Mouse (Mus musculus) megakaryocyte, embryonic 14.5 days (primary cell): ENCODE measurements around the gene Cx3cr1.

Source experiments
- FLI1 ChIP-seq: IDR thresholded peaks from 2 replicates; pipeline ENCODE4 v1.6.1; 2012; ENCODE audit warnings: low read length, inconsistent platforms, mixed read lengths
- GATA1 ChIP-seq: IDR thresholded peaks from 3 replicates; pipeline ENCODE4 v1.6.1; 2012; ENCODE audit warnings: mixed read lengths, low read length, inconsistent platforms, borderline replicate concordance

DNA sequence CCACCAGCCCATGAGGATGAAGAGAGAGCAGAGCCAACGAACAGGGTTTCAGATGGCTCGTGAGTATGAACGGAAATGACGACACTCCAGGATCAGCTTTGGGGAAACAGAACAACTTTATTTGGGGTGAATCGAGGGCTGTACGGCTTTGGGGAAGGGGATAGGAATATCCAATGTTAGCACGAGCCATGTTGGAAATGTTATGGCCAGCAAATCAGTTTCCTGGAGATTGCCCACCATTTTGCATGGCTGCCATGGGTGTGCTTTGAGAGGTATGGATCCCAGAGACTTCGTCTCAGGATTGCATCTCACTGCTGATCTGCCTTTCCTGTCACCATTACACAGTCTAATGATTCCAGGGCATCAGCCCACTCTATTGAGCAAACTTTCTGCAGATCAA lies 29.6 kb upstream of the Cx3cr1 start:
- TF ChIP-seq GATA1 = no peak
- no peak for TF ChIP-seq FLI1
